Mouse (Mus musculus): ENCODE data around the gene Nostrin.

Gene Nostrin

GRCm38 (mm10) chr2:69135661-69136576 lies at the start of gene Nostrin:
Gene Nostrin (plus strand): TSS chr2:69135800.
- in situ Hi-C loops (cut with MseI, MboI), result no loop called here

DNA sequence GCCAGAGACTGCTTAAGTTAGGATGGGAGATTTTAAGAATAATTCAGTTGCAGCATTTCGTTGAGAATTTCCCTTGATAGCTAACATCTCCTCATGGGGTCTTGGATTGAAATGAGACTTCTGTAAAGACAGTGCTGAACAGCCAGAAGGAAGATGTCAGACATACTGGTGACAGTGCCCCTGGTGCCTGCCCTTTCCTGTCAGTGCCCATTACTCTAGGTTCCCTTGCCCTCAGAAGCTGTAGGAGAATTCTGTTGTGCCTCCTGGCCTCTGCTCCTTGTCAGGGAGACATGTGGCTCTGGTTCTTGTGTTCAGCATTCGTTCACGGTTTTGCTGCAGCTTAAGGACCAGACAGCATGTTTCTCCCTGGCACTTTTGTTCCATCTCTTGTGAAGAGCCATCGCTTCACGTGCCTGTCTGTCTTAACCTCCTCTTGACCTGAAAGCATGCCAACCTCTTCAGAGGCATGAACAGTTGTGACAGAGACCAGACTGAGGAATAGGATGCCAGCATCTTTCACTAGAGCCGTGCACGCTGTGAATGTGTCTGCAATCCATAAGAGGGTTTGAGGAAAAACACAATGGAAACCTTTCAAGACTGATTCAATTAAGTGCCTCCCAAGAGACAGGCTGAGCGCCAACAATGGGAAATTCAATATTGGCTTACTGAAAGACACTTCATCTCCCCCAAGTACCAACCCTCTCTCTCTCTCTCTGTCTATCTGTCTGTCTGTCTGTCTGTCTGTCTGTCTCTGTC lies 48.9 kb upstream of the Nostrin start:
- in situ Hi-C loops (cut with MseI, MboI), result no loop called here

DNA sequence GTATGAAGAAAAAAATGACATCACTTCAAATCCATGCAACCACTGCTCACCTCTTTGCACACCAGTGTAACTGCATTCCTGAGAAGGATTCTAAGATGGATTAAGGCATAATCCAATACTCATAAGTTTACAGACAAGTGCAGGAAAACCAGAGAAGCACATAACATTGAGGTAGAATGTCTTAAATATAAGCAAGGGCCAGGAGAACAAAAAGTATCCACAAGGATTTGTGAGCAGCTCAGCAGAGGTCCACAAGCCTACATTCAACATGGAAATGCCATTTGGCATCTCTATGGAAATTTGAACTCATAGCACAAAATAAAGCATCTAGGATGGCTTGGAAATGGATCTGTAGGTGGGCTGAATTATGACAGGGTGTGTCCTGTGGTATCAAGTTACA lies 39.8 kb upstream of the Nostrin start:
- in situ Hi-C loops (cut with MseI, MboI), result loop anchor here in 1 of 2 experiments (10.0 kb wide), 1 partner anchor 311 kb away; no protein-coding TSS in a partner anchor

- in situ Hi-C loops (cut with MseI, MboI), result loop anchor here in 1 of 2 experiments (10.0 kb wide), 1 partner anchor 312 kb away; no protein-coding TSS in a partner anchor
These were observed 38.8 kb upstream of the Nostrin start for GRCm38 (mm10) chr2:69096821-69097220.

GRCm38 (mm10) chr2:69097526-69097925 lies 38.1 kb upstream of the Nostrin start:
- in situ Hi-C loops (cut with MseI, MboI), result loop anchor here in 1 of 2 experiments (10.0 kb wide), 1 partner anchor 313 kb away; no protein-coding TSS in a partner anchor

DNA sequence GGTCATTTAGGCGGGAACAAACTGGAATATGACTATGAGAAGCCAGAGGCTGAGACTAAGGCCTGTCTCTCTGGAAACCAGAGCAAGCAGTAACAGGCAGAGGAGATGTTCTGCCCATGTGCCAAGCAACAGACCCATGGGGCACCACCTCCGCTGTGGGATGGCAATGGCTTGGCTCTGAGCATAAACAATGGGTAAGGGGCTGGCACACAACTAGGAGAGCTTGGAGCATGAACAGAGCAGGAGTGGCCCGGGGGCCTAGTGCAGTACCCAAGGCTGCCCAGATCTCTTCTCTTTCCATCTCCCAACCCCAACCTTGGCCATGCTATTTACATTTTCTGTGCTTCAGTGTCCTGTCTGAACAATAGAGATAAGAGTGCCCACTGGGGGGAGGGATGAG lies 36.9 kb upstream of the Nostrin start:
- in situ Hi-C loops (cut with MseI, MboI), result loop anchor here in 1 of 2 experiments (10.0 kb wide), 1 partner anchor 314 kb away; no protein-coding TSS in a partner anchor

GRCm38 (mm10) chr2:69099147-69099546 lies 36.5 kb upstream of the Nostrin start:
- in situ Hi-C loops (cut with MseI, MboI), result loop anchor here in 1 of 2 experiments (10.0 kb wide), 1 partner anchor 314 kb away; no protein-coding TSS in a partner anchor

DNA sequence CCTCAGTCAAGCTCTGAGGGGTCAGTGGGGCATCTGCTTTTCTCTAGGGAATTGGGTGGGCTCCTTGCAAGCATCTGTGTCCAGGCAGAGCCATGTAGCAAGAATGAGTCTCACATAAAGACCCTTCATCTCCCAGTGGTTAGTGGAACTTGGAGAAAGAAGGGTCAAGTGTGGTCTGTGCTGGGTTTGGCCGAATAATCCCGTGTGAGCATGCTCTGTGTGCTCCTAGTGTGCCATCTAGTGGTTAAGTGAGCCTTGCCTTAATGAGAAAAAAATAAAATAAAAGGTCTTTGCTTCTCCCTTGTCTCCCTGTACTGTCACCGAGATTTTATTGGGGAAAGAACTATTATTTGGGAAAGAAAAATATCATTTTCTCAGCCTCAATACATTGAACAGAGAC lies 34.9 kb upstream of the Nostrin start:
- in situ Hi-C loops (cut with MseI, MboI), result loop anchor here in 1 of 2 experiments (10.0 kb wide), 1 partner anchor 316 kb away; no protein-coding TSS in a partner anchor

DNA sequence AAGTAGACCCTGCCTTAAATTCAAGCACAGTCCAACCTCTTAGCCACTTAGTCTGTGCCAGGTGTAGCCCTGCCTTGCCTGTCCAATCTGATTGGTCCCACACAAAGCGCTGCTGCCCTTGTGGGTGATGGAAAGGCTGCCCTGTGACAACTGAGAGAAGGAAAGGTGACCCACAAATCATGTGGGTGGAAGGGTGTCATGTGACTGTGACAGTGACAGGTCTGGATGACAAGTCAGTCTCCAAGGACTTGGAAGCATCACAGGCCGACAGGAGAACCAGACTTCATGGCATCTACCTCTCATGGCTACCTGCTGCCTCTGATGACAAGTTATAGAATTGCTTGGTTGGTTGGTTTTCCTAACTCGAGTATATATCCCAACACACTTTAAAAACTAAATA lies 32.1 kb upstream of the Nostrin start:
- in situ Hi-C loops (cut with MseI, MboI), result loop anchor here in 1 of 2 experiments (10.0 kb wide), 1 partner anchor 319 kb away; no protein-coding TSS in a partner anchor

GRCm38 (mm10) chr2:69104511-69105145 lies 31.0 kb upstream of the Nostrin start:
- in situ Hi-C loops (cut with MseI, MboI), result loop anchor here in 1 of 2 experiments (10.0 kb wide), 1 partner anchor 320 kb away; no protein-coding TSS in a partner anchor

- in situ Hi-C loops (cut with MseI, MboI), result loop anchor here in 1 of 2 experiments (10.0 kb wide), 1 partner anchor 324 kb away; no protein-coding TSS in a partner anchor
These were observed 26.4 kb upstream of the Nostrin start for GRCm38 (mm10) chr2:69109246-69109645.

GRCm38 (mm10) chr2:69109710-69110109 lies 25.9 kb upstream of the Nostrin start:
- in situ Hi-C loops (cut with MseI, MboI), result loop anchor here in 1 of 2 experiments (10.0 kb wide), 1 partner anchor 325 kb away; no protein-coding TSS in a partner anchor

DNA sequence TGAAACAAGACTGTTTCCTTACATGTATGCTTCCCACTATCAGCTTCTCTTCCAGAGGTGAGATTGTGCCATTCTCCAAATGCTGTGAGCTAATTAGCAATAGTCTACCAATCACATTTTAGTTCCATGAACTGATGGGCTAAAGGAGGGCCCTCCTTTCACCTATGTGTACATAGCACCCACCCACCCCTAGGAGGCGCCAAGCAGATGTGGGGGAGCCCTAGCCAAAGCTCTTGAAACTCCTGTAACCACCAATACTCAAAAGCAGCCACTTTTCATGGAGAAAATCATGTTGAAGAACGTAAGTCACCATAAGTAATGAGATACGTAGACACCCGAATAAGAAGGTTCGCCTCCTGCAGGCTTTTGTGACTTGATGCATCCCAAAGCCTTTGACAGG lies 23.0 kb upstream of the Nostrin start:
- in situ Hi-C loops (cut with MseI, MboI), result no loop called here

DNA sequence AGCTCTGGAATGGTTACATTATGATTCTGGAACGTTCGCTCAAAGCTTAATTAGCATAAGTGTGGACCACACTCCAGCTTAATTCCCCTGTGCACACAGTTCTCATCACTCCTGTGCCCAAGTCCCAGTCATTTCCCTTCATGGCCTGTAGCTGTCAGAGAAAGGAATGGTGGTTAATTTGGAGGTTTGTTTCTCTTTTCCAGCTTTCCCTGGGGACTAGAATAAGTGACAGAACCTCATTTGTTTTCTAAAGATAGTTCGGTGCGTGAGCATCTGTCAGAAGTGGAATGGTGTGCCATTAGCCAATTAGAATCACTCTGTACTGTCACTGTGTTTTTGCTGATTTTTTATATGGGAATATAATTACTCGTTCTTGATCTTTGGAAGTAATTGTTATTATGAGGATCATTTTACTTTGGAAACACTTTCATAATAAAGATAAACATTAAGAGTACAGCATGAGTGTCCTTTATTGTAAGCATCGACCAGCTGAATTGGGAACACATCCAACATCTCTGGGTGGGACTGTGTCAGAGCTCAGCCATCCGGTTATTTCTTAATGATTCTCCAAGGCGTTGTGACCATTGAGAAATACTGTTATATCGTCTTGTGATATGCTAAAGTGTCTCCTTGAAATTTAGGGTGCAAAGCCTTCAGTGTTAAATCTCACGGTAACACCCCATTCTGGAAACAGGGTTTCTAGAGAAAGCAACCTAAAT lies 21.6 kb upstream of the Nostrin start:
- in situ Hi-C loops (cut with MseI, MboI), result no loop called here

DNA sequence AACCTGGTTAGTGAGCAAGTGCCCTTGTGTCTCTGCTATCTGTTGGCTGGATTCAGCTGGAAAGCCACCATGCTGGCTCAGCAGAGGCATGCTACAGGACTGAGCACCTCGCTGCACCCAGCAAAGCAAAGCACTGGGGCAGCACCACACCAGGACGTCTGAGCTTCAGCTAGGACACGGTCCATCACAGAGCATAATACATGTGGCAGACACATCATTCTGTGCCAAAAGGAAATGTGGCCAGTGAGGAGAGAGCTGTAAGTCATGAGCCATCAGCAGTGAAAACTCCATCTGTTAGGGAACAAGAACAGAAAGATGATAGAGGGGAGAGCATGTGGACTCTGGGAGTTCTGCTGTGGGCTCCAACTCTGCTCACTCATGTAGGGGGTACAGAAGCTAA lies 19.7 kb upstream of the Nostrin start:
- in situ Hi-C loops (cut with MseI, MboI), result no loop called here

DNA sequence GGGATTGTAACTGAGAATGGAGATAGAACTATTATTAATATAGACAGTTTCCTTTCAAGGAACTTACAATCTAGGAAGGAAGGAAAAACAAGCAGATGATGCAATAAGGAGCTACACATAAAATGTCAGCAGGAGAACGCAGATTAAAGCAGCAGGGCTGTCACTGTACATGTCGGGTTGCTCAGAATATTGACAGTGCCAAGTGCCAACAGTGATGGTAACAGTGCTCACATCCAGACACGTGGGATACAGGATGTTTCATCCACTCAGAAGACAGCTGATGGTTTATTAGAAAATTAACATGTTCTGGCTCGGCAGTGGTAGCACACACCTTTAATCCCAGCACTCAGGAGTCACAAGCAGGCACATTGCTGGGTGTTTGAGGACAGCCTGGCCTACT lies 18.8 kb upstream of the Nostrin start:
- in situ Hi-C loops (cut with MseI, MboI), result no loop called here

- in situ Hi-C loops (cut with MseI, MboI), result no loop called here
These were observed 16.6 kb upstream of the Nostrin start for GRCm38 (mm10) chr2:69118994-69119393.

GRCm38 (mm10) chr2:69119718-69120117 lies 15.9 kb upstream of the Nostrin start:
- in situ Hi-C loops (cut with MseI, MboI), result no loop called here

- in situ Hi-C loops (cut with MseI, MboI), result no loop called here
These were observed 13.9 kb upstream of the Nostrin start for GRCm38 (mm10) chr2:69121681-69122080.

DNA sequence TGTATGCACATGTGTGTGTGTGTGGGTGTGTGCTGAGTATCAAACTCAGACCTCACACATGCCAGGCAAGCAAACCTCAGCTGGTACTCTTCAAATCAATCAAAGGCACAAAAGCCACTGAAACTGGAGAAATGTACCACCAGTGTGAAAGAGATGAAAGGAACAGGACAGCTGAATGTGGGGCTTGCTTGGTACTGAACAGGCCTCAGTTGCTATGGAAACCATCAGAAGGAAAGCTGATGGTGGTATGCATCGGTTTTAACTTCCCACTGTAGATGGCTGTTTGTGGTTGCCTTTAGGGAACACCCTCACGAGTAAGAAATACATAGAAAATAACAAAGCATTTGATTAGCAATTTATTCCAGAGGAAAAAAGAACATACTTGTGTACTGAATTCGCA lies 10.2 kb upstream of the Nostrin start:
- in situ Hi-C loops (cut with MseI, MboI), result no loop called here

- in situ Hi-C loops (cut with MseI, MboI), result no loop called here
These were observed 7.3 kb upstream of the Nostrin start for GRCm38 (mm10) chr2:69128321-69128720.

All from mouse trophoblast stem cell (cell line).